ENCODE assay signal across 8 mouse cellular contexts in genomic region chr13:52352576-52352975, GRCm38 (mm10).
DNase-seq lines count a peak whose midpoint lies in the region; ATAC-seq and TF ChIP-seq lines count a peak whose summit lies in the region.
"Had no signal": no experiment of that assay in that cellular context is flagged by ENCODE, and none has a peak within 500 bp of the region (broad histone marks: within the 10 kb centered on the region; RNA-seq: fewer than 3 reads in every experiment).

No protein-coding gene starts in this region.

- no peaks in the 10 kb centered on the region for H3K4me1 ChIP-seq in hindbrain, postnatal 0 days (ENCODE audit: insufficient read depth, low read length)
- 0 out of 2 replicates have a peak, but pooled peaks cover 1% of the 10 kb centered on the region for H3K4me1 ChIP-seq in hindbrain, embryonic 13.5 days (replicated peaks)
- no peaks in the 10 kb centered on the region for H3K4me1 ChIP-seq in E14TG2a.4 (replicated peaks; ENCODE audit: low read depth, low read length)
- H3K4me1 ChIP-seq: heart, embryonic 13.5 days had no signal

- peak; percentile 76 for TF ChIP-seq CTCF in hindbrain, postnatal 0 days (IDR thresholded peaks at IDR 0.05; ENCODE audit: low read depth)
- TF ChIP-seq CTCF in E14TG2a.4 (conservative IDR thresholded peaks at IDR 0.05; ENCODE audit: low read length), result peak; percentile 80

- no peak overlapping the region for H3K4me2 ChIP-seq in hindbrain, postnatal 0 days (ENCODE audit: low read depth, low read length)
- no peak overlapping the region for H3K4me2 ChIP-seq in hindbrain, embryonic 13.5 days
- H3K4me2 ChIP-seq: heart, embryonic 13.5 days had no signal

- DNase-seq in hindbrain, postnatal 0 days (ENCODE audit: low spot score), result peak; percentile 36
- peak; percentile 26 for DNase-seq in 416B (ENCODE audit: low read depth)
- DNase-seq in embryo, embryonic 11.5 days (ENCODE audit: low read depth, low spot score), result peak; percentile 13
- DNase-seq in spleen, postnatal 10 days (ENCODE audit: low spot score in 2 of 2), result peak; percentile 9 to 43
- no peak for DNase-seq in T-cell, adult 2 months (ENCODE audit: low spot score)

- H3K4me3 ChIP-seq in hindbrain, postnatal 0 days (ENCODE audit: low read length), result no peak overlapping the region
- H3K4me3 ChIP-seq in hindbrain, embryonic 13.5 days, result no peak overlapping the region
- no peak overlapping the region for H3K4me3 ChIP-seq in E14TG2a.4 (replicated peaks; ENCODE audit: low read length)
- H3K4me3 ChIP-seq: heart, embryonic 13.5 days had no signal

- no peak overlapping the region for H3K27ac ChIP-seq in hindbrain, postnatal 0 days
- H3K27ac ChIP-seq in hindbrain, embryonic 13.5 days, result no peak overlapping the region
- H3K27ac ChIP-seq: heart, embryonic 13.5 days had no signal

- H3K36me3 ChIP-seq in hindbrain, postnatal 0 days (ENCODE audit: insufficient read depth, low read length), result no peaks in the 10 kb centered on the region
- H3K36me3 ChIP-seq in hindbrain, embryonic 13.5 days, result no peaks in the 10 kb centered on the region
- no peaks in the 10 kb centered on the region for H3K36me3 ChIP-seq in E14TG2a.4 (ENCODE audit: insufficient read depth, low read length)
- H3K36me3 ChIP-seq: heart, embryonic 13.5 days had no signal

- ATAC-seq in hindbrain, postnatal 0 days, result no peak
- ATAC-seq in hindbrain, embryonic 13.5 days (ENCODE audit: low FRiP score), result no peak

- H3K9me3 ChIP-seq in hindbrain, postnatal 0 days (ENCODE audit: low read length), result no peaks in the 10 kb centered on the region; the same call in 1 of the 2 replicates
- H3K9me3 ChIP-seq in hindbrain, embryonic 13.5 days, result 0 out of 2 replicates have a peak, but pooled peaks cover 5% of the 10 kb centered on the region
- H3K9me3 ChIP-seq in E14TG2a.4 (ENCODE audit: low read length), result peaks cover 54% of the 10 kb centered on the region

- WGBS in hindbrain, postnatal 0 days, result 82% methylated on average over 4 of the region's 4 CpGs
- WGBS in hindbrain, embryonic 13.5 days, result 83% methylated on average over 4 of the region's 4 CpGs

- no peaks in the 10 kb centered on the region for H3K27me3 ChIP-seq in hindbrain, postnatal 0 days (ENCODE audit: insufficient read depth, low read length)
- no peaks in the 10 kb centered on the region for H3K27me3 ChIP-seq in hindbrain, embryonic 13.5 days
- no peaks in the 10 kb centered on the region for H3K27me3 ChIP-seq in E14TG2a.4 (ENCODE audit: insufficient read depth, low read length)
- H3K27me3 ChIP-seq: heart, embryonic 13.5 days had no signal

- no peak overlapping the region for H3K9ac ChIP-seq in hindbrain, postnatal 0 days (replicated peaks; ENCODE audit: low read length)
- no peak overlapping the region for H3K9ac ChIP-seq in hindbrain, embryonic 13.5 days
- H3K9ac ChIP-seq: heart, embryonic 13.5 days had no signal
